Comparison of ENCODE assay signal across 10 mouse cellular contexts in genomic region chr8:54705743-54706142, GRCm38 (mm10).
DNase-seq lines count a peak whose midpoint lies in the region; ATAC-seq and TF ChIP-seq lines count a peak whose summit lies in the region.
"Had no signal": no experiment of that assay in that cellular context is flagged by ENCODE, and none has a peak within 500 bp of the region (broad histone marks: within the 10 kb centered on the region; RNA-seq: fewer than 3 reads in every experiment).

No protein-coding gene starts in this region.

- no peak for ATAC-seq in Patski
- ATAC-seq in megakaryocyte progenitor cell, adult 5-6 weeks (replicated peaks; ENCODE audit: poor library complexity) = peak; percentile 71

- in situ Hi-C loops in Patski (cut with MboI; ENCODE audit: low pct_unique_long_range_greater_than_20kb) = no loop called here

- H3K27ac ChIP-seq in cerebellum, adult 2 months (ENCODE audit: insufficient read depth, low read length) = no peak overlapping the region
- H3K27ac ChIP-seq in layer of hippocampus, adult 2 months = no peak overlapping the region
- H3K27ac ChIP-seq: liver, embryonic 15.5 days had no signal

- no peak overlapping the region for H3K4me3 ChIP-seq in cerebellum, adult 2 months (replicated peaks; ENCODE audit: insufficient read depth, low read depth, low read length)
- H3K4me3 ChIP-seq in layer of hippocampus, adult 2 months = no peak overlapping the region
- H3K4me3 ChIP-seq: liver, embryonic 15.5 days had no signal

- no peak for TF ChIP-seq CTCF in cerebellum, adult 2 months (IDR thresholded peaks at IDR 0.05; ENCODE audit: borderline replicate concordance, insufficient read depth, low read depth, low read length)
- peak; percentile 65 for TF ChIP-seq CTCF in layer of hippocampus, adult 2 months (conservative IDR thresholded peaks at IDR 0.05)
- TF ChIP-seq CTCF in Patski (IDR thresholded peaks at IDR 0.05) = peak; percentile 59

- CTCF ChIA-PET in Patski (lab: Charles Lee) = interaction anchor here (0.8 to 3.9 kb wide), 4 partner anchors 10 to 191 kb away, joined by 3 to 22 read pairs (median 3); no protein-coding TSS in a partner anchor

- WGBS in cerebellum, adult 2 months = 42% methylated on average over 2 of the region's 2 CpGs

- no peaks in the 10 kb centered on the region for H3K4me1 ChIP-seq in cerebellum, adult 2 months (ENCODE audit: control insufficient read depth, insufficient read depth, low read length)
- H3K4me1 ChIP-seq: liver, embryonic 15.5 days had no signal

- DNase-seq in cerebellum, postnatal 10 days = peak; percentile 40 to 45
- no peak for DNase-seq in cerebellum, adult 2 months
- no peak for DNase-seq in layer of hippocampus, adult 2 months (ENCODE audit: low spot score in 2 of 2)
- DNase-seq in layer of hippocampus, adult 11-12 months (ENCODE audit: low spot score) = no peak
- DNase-seq in Patski (ENCODE audit: low read depth, low spot score) = no peak
- DNase-seq in cerebellum, postnatal 36 days = no peak
- DNase-seq in heart, adult 11 months = no peak
- DNase-seq: gastrocnemius, postnatal 36 days had no signal

- POLR2A ChIA-PET in Patski (lab: Charles Lee) = no interaction called here

- no peaks in the 10 kb centered on the region for H3K27me3 ChIP-seq in cerebellum, adult 2 months (ENCODE audit: control insufficient read depth, insufficient read depth, low read length)
- no peaks in the 10 kb centered on the region for H3K27me3 ChIP-seq in Patski
- H3K27me3 ChIP-seq: liver, embryonic 15.5 days had no signal

- TF ChIP-seq POLR2A in cerebellum, adult 2 months (IDR thresholded peaks at IDR 0.05; ENCODE audit: borderline replicate concordance, insufficient read depth, low read length) = no peak

Comparison
In these comparisons a context has a peak if more than half of its experiments do, and no peak if none do; other contexts are left out.
1. DNase-seq: peak in cerebellum, postnatal 10 days (2 of 2); none in cerebellum, adult 2 months (0 of 2), layer of hippocampus, adult 2 months (0 of 2), layer of hippocampus, adult 11-12 months (single experiment), Patski (single experiment), cerebellum, postnatal 36 days (0 of 2) and heart, adult 11 months (single experiment).